ENCODE assay signal across 9 mouse cellular contexts in the genomic region with DNA sequence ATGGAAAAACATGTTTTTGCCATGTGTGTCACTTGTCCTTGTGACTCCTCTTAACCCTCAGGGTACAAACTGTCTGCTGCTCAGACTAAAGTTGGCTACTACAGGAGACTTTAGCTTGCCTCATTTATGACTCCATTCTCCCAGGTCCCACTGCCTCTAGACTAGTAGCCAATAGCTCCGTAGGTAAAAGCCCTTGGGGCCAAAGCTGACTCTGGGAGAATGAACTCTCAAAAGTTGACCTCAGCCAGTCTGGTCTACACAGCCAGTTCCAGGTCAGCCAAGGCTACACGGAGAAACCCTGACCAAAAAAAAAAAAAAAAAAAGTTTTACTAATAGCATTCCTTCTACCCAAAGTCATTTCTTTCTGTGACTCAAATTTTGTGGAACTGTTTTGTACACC. TPM values are rescaled to one million over a fixed set of nuclear protein-coding genes. Genes with fewer than 3 reads are reported as not detected.
DNase-seq lines count a peak whose midpoint lies in the region; ATAC-seq and TF ChIP-seq lines count a peak whose summit lies in the region.
"Had no signal": no experiment of that assay in that cellular context is flagged by ENCODE, and none has a peak within 500 bp of the region (broad histone marks: within the 10 kb centered on the region; RNA-seq: fewer than 3 reads in every experiment).

No protein-coding gene starts in this region.

- no peaks in the 10 kb centered on the region for H3K27me3 ChIP-seq in lung, embryonic 15.5 days
- no peaks in the 10 kb centered on the region for H3K27me3 ChIP-seq in lung, postnatal 0 days (replicated peaks; ENCODE audit: insufficient read depth, low read length)
- no peaks in the 10 kb centered on the region for H3K27me3 ChIP-seq in forebrain, embryonic 12.5 days

- intact Hi-C loops in heart, postnatal 10 days (cut with DNase I) = no loop called here
- intact Hi-C loops in left cerebral cortex, postnatal 10 days (cut with DNase I) = no loop called here

- TF ChIP-seq CTCF in lung, postnatal 0 days (IDR thresholded peaks at IDR 0.05) = no peak

- no peak for TF ChIP-seq EP300 in lung, postnatal 0 days (IDR thresholded peaks at IDR 0.05)

- no peak for ATAC-seq in lung, embryonic 15.5 days (ENCODE audit: borderline replicate concordance, extremely low read depth, low FRiP score, low TSS enrichment)
- no peak for ATAC-seq in lung, postnatal 0 days
- ATAC-seq in forebrain, embryonic 12.5 days (ENCODE audit: low FRiP score) = no peak

- peak overlapping the region; percentile 86 for H3K4me2 ChIP-seq in lung, embryonic 15.5 days
- no peak overlapping the region for H3K4me2 ChIP-seq in lung, postnatal 0 days (replicated peaks; ENCODE audit: low read depth, low read length)
- H3K4me2 ChIP-seq in forebrain, embryonic 12.5 days = peak overlapping the region; percentile 69

- no peaks in the 10 kb centered on the region for H3K9me3 ChIP-seq in lung, embryonic 15.5 days
- H3K9me3 ChIP-seq in lung, postnatal 0 days (ENCODE audit: low read length) = no peaks in the 10 kb centered on the region
- H3K9me3 ChIP-seq in forebrain, embryonic 12.5 days = no peaks in the 10 kb centered on the region

- peaks cover 50% of the 10 kb centered on the region for H3K79me2 ChIP-seq in macrophage (ENCODE audit: inconsistent target)

- H3K36me3 ChIP-seq in lung, embryonic 15.5 days = no peaks in the 10 kb centered on the region
- H3K36me3 ChIP-seq in lung, postnatal 0 days (ENCODE audit: insufficient read depth, low read length) = no peaks in the 10 kb centered on the region
- no peaks in the 10 kb centered on the region for H3K36me3 ChIP-seq in forebrain, embryonic 12.5 days (replicated peaks)
- H3K36me3 ChIP-seq in macrophage (ENCODE audit: inconsistent target) = no peaks in the 10 kb centered on the region

- peaks cover 15% of the 10 kb centered on the region for H3K4me1 ChIP-seq in lung, embryonic 15.5 days
- H3K4me1 ChIP-seq in lung, postnatal 0 days (ENCODE audit: insufficient read depth, low read depth, low read length) = 0 out of 2 replicates have a peak, but pooled peaks cover 2% of the 10 kb centered on the region
- peaks cover 15% of the 10 kb centered on the region for H3K4me1 ChIP-seq in forebrain, embryonic 12.5 days

- H3K9ac ChIP-seq in lung, embryonic 15.5 days = 0 out of 2 replicates have a peak overlapping the region, but pooled peaks have one; percentile 54
- H3K9ac ChIP-seq in lung, postnatal 0 days (replicated peaks; ENCODE audit: low read depth) = no peak overlapping the region
- no peak overlapping the region for H3K9ac ChIP-seq in forebrain, embryonic 12.5 days

- 43% methylated on average over 2 of the region's 2 CpGs for WGBS in lung, embryonic 15.5 days
- 37% methylated on average over 2 of the region's 2 CpGs for WGBS in lung, postnatal 0 days
- 63% methylated on average over 2 of the region's 2 CpGs for WGBS in forebrain, embryonic 12.5 days
- WGBS in macrophage (ENCODE audit: missing documents) = 39% methylated on average over 2 of the region's 2 CpGs

- H3K27ac ChIP-seq in lung, embryonic 15.5 days = no peak overlapping the region
- H3K27ac ChIP-seq in lung, postnatal 0 days (ENCODE audit: low read length) = no peak overlapping the region
- no peak overlapping the region for H3K27ac ChIP-seq in forebrain, embryonic 12.5 days
- peak overlapping the region; percentile 98 for H3K27ac ChIP-seq in macrophage
- H3K27ac ChIP-seq: layer of hippocampus, adult 2 months had no signal

- DNase-seq in heart, adult 11 months = peak; percentile 83
- no peak for DNase-seq in heart, postnatal 10 days
- no peak for DNase-seq in lung, postnatal 0 days (ENCODE audit: low spot score)
- no peak for DNase-seq in left cerebral cortex, postnatal 10 days (ENCODE audit: extremely low spot score in 1 of 2, low spot score in 2 of 2)
- no peak for DNase-seq in layer of hippocampus, postnatal 36 days

- H3K4me3 ChIP-seq in lung, embryonic 15.5 days = peak overlapping the region; percentile 85
- no peak overlapping the region for H3K4me3 ChIP-seq in lung, postnatal 0 days (ENCODE audit: low read depth, low read length)
- peak overlapping the region; percentile 68; the same call in 1 of the 2 replicates for H3K4me3 ChIP-seq in forebrain, embryonic 12.5 days (replicated peaks)
- peak overlapping the region; percentile 64 for H3K4me3 ChIP-seq in macrophage (ENCODE audit: inconsistent target)

RNA-seq across cellular contexts. Expression of gene Thap8, which starts 1.0 kb away (rescaled TPM):
- total RNA-seq in heart, postnatal 10 days (2021) = under 1 TPM; 0.20 to 0.26 TPM
- polyA plus RNA-seq in lung, embryonic 15.5 days (2015; fragmentation: Nextera tagmentation; extraction: Ambion mirVana) = 0.50 and 0.64 TPM in 2 replicates
- 0.37 and 0.81 TPM in 2 replicates for polyA plus RNA-seq in lung, postnatal 0 days (2015; fragmentation: Nextera tagmentation; extraction: Ambion mirVana)
- 0.51 and 0.68 TPM in 2 replicates for polyA plus RNA-seq in forebrain, embryonic 12.5 days (2016; fragmentation: Nextera tagmentation; extraction: Ambion mirVana)
- 1 to 10 TPM in 25 of 26 experiments, under 1 TPM in 1; 0.74 to 7.8 (median 2.5) TPM for total RNA-seq in macrophage (2018; cell fraction: chromatin; rRNA removed)
- total RNA-seq in macrophage (2018; cell fraction: cytosol; rRNA removed) = under 1 TPM; 0.14 to 0.90 (median 0.33) TPM
- 1 to 10 TPM in 23 of 26 experiments, under 1 TPM in 3; 0.58 to 7.0 (median 2.2) TPM for total RNA-seq in macrophage (2018; cell fraction: nucleus; rRNA removed)
- polyA plus RNA-seq in macrophage (2018) = 0.34 to 0.72 TPM in 2 of 3 replicates, not detected in the other
- under 1 TPM in 1 of 2 experiments, not detected in 1; 0.51 TPM for total RNA-seq in left cerebral cortex, postnatal 10 days (2021)
- under 1 TPM; 0.27 to 0.28 TPM for total RNA-seq in layer of hippocampus, postnatal 36 days (2021)

RNA-seq across cellular contexts. Expression of gene Wdr62, which starts 1.3 kb away (rescaled TPM):
- total RNA-seq in heart, postnatal 10 days (2021) = 1 to 10 TPM; 5.4 to 5.7 TPM
- 10.7 and 11.5 TPM in 2 replicates for polyA plus RNA-seq in lung, embryonic 15.5 days (2015; fragmentation: Nextera tagmentation; extraction: Ambion mirVana)
- 2.5 and 2.7 TPM in 2 replicates for polyA plus RNA-seq in lung, postnatal 0 days (2015; fragmentation: Nextera tagmentation; extraction: Ambion mirVana)
- polyA plus RNA-seq in forebrain, embryonic 12.5 days (2016; fragmentation: Nextera tagmentation; extraction: Ambion mirVana) = 17.2 and 18.6 TPM in 2 replicates
- total RNA-seq in macrophage (2018; cell fraction: chromatin; rRNA removed) = 10 to 100 TPM; 14.1 to 96.7 (median 55.0) TPM
- 10 to 100 TPM in 20 of 26 experiments, 1 to 10 TPM in 6; 6.7 to 21.9 (median 11.6) TPM for total RNA-seq in macrophage (2018; cell fraction: cytosol; rRNA removed)
- 10 to 100 TPM in 24 of 26 experiments, 1 to 10 TPM in 2; 8.2 to 57.3 (median 26.4) TPM for total RNA-seq in macrophage (2018; cell fraction: nucleus; rRNA removed)
- 10.4 to 24.4 TPM (median 15.1 TPM) in 3 replicates for polyA plus RNA-seq in macrophage (2018)
- total RNA-seq in left cerebral cortex, postnatal 10 days (2021) = 1 to 10 TPM; 2.5 to 3.5 TPM
- 1 to 10 TPM in 1 of 2 experiments, under 1 TPM in 1; 0.94 to 2.1 TPM for total RNA-seq in layer of hippocampus, postnatal 36 days (2021)

RNA-seq across cellular contexts. Expression of gene Clip3, which starts 12.6 kb away (rescaled TPM):
- 10 to 100 TPM; 14.0 TPM for total RNA-seq in heart, postnatal 10 days (2021)
- polyA plus RNA-seq in lung, embryonic 15.5 days (2015; fragmentation: Nextera tagmentation; extraction: Ambion mirVana) = 18.6 and 18.8 TPM in 2 replicates
- polyA plus RNA-seq in lung, postnatal 0 days (2015; fragmentation: Nextera tagmentation; extraction: Ambion mirVana) = 4.3 and 5.0 TPM in 2 replicates
- 77.2 and 87.9 TPM in 2 replicates for polyA plus RNA-seq in forebrain, embryonic 12.5 days (2016; fragmentation: Nextera tagmentation; extraction: Ambion mirVana)
- 10 to 100 TPM in 1 of 26 experiments, 1 to 10 TPM in 18, under 1 TPM in 5, not detected in 2; 0.35 to 13.2 (median 1.6) TPM for total RNA-seq in macrophage (2018; cell fraction: chromatin; rRNA removed)
- under 1 TPM in 9 of 26 experiments, not detected in 17; 0.03 to 0.48 (median 0.07) TPM for total RNA-seq in macrophage (2018; cell fraction: cytosol; rRNA removed)
- total RNA-seq in macrophage (2018; cell fraction: nucleus; rRNA removed) = 1 to 10 TPM in 9 of 26 experiments, under 1 TPM in 10, not detected in 7; 0.16 to 3.2 (median 0.92) TPM
- polyA plus RNA-seq in macrophage (2018) = 0.07 to 0.59 TPM in 2 of 3 replicates, not detected in the other
- total RNA-seq in left cerebral cortex, postnatal 10 days (2021) = 100 to 1,000 TPM; 495 to 497 TPM
- total RNA-seq in layer of hippocampus, postnatal 36 days (2021) = 100 to 1,000 TPM; 454 to 456 TPM

RNA-seq across cellular contexts. Expression of gene Alkbh6, which starts 29.6 kb away (rescaled TPM):
- total RNA-seq in heart, postnatal 10 days (2021) = 10 to 100 TPM; 26.0 to 27.4 TPM
- 76.6 and 78.7 TPM in 2 replicates for polyA plus RNA-seq in lung, embryonic 15.5 days (2015; fragmentation: Nextera tagmentation; extraction: Ambion mirVana)
- polyA plus RNA-seq in lung, postnatal 0 days (2015; fragmentation: Nextera tagmentation; extraction: Ambion mirVana) = 60.6 and 78.2 TPM in 2 replicates
- 73.2 and 79.0 TPM in 2 replicates for polyA plus RNA-seq in forebrain, embryonic 12.5 days (2016; fragmentation: Nextera tagmentation; extraction: Ambion mirVana)
- 10 to 100 TPM; 10.1 to 59.0 (median 32.2) TPM for total RNA-seq in macrophage (2018; cell fraction: chromatin; rRNA removed)
- total RNA-seq in macrophage (2018; cell fraction: cytosol; rRNA removed) = 10 to 100 TPM; 16.7 to 26.5 (median 21.5) TPM
- total RNA-seq in macrophage (2018; cell fraction: nucleus; rRNA removed) = 10 to 100 TPM; 11.0 to 67.5 (median 32.1) TPM
- 16.1 to 25.9 TPM (median 25.1 TPM) in 3 replicates for polyA plus RNA-seq in macrophage (2018)
- 10 to 100 TPM; 45.9 to 47.5 TPM for total RNA-seq in left cerebral cortex, postnatal 10 days (2021)
- total RNA-seq in layer of hippocampus, postnatal 36 days (2021) = 10 to 100 TPM; 54.2 to 57.2 TPM

RNA-seq across cellular contexts. Expression of gene Syne4, which starts 35.7 kb away (rescaled TPM):
- under 1 TPM; 0.86 to 0.87 TPM for total RNA-seq in heart, postnatal 10 days (2021)
- polyA plus RNA-seq in lung, embryonic 15.5 days (2015; fragmentation: Nextera tagmentation; extraction: Ambion mirVana) = 25.1 and 29.5 TPM in 2 replicates
- 13.1 and 17.2 TPM in 2 replicates for polyA plus RNA-seq in lung, postnatal 0 days (2015; fragmentation: Nextera tagmentation; extraction: Ambion mirVana)
- 21.8 and 23.5 TPM in 2 replicates for polyA plus RNA-seq in forebrain, embryonic 12.5 days (2016; fragmentation: Nextera tagmentation; extraction: Ambion mirVana)
- total RNA-seq in macrophage (2018; cell fraction: chromatin; rRNA removed) = 10 to 100 TPM in 13 of 26 experiments, 1 to 10 TPM in 13; 1.3 to 20.0 (median 9.9) TPM
- 1 to 10 TPM in 1 of 26 experiments, under 1 TPM in 9, not detected in 16; 0.10 to 1.3 (median 0.43) TPM for total RNA-seq in macrophage (2018; cell fraction: cytosol; rRNA removed)
- total RNA-seq in macrophage (2018; cell fraction: nucleus; rRNA removed) = 10 to 100 TPM in 2 of 26 experiments, 1 to 10 TPM in 23, not detected in 1; 1.8 to 12.4 (median 4.6) TPM
- polyA plus RNA-seq in macrophage (2018) = 0.30 to 0.82 TPM (median 0.74 TPM) in 3 replicates
- total RNA-seq in left cerebral cortex, postnatal 10 days (2021) = 1 to 10 TPM; 5.4 to 7.5 TPM
- total RNA-seq in layer of hippocampus, postnatal 36 days (2021) = 10 to 100 TPM; 10.5 to 12.7 TPM
